Mouse (Mus musculus): ENCODE measurements around the gene Zfp978.

- TF ChIP-seq CTCF (IDR thresholded peaks at IDR 0.05; ENCODE audit: control insufficient read depth, insufficient read depth, insufficient replicate concordance, low read depth, low read length): no peak
- no peak for TF ChIP-seq POLR2A (IDR thresholded peaks at IDR 0.05; ENCODE audit: control insufficient read depth, low read depth, low read length)
These were observed 56.8 kb downstream of the Zfp978 start for GRCm38 (mm10) chr4:147417921-147418320.
